Mouse (Mus musculus): Measurements from ENCODE around the gene Casp14.

GRCm38 (mm10) chr10:78745453-78746232 is 27.5 kb upstream of the Casp14 start:
- no peak for TF ChIP-seq CTCF (IDR thresholded peaks at IDR 0.05; ENCODE audit: insufficient read depth, low read depth, low read length)
- no peak for TF ChIP-seq POLR2A (IDR thresholded peaks at IDR 0.05; ENCODE audit: insufficient read depth, low read depth, low read length)

Measured in olfactory bulb, adult 2 months (tissue).